Mouse (Mus musculus): ENCODE data around the gene Nosip. TPM values are rescaled to one million over a fixed set of nuclear protein-coding genes. Genes with fewer than 3 reads are reported as not detected.
A peak's percentile ranks its signal among the peaks of the same experiment; 100 is the strongest.

Nosip gene
- total RNA-seq, 1 experiment: 94.2 TPM

- Histone ChIP-seq H3K9me3 (ENCODE audit: control insufficient read depth, insufficient read depth, low read depth, low read length) (no peaks in the 10 kb centered on the region), H3K27ac (ENCODE audit: insufficient read depth, low read depth, low read length, poor library complexity, severe bottlenecking) (no peak overlapping the region), H3K4me1 (ENCODE audit: control insufficient read depth in 2 of 2, insufficient read depth in 2 of 2, low read length in 2 of 2, poor library complexity in 1 of 2) (peaks cover 5 to 25% of the 10 kb centered on the region in 2 experiments; a peak in 3 of 4 replicates), H3K4me3 (ENCODE audit: insufficient read depth in 1 of 2, low read depth in 1 of 2, low read length in 2 of 2, poor library complexity in 1 of 2, severe bottlenecking in 1 of 2) (no peak overlapping the region), H3K36me3 (ENCODE audit: control insufficient read depth, insufficient read depth, low read length, poor library complexity, severe bottlenecking) (peaks cover 24% of the 10 kb centered on the region), H3K9ac (ENCODE audit: insufficient read depth, low read depth, low read length, poor library complexity, severe bottlenecking) (no peak overlapping the region)
- no peak for DNase-seq (ENCODE audit: low read depth, low spot score)
- no peak for TF ChIP-seq HCFC1 (IDR thresholded peaks at IDR 0.05; ENCODE audit: borderline replicate concordance, insufficient read depth, low read length)
- no peak for TF ChIP-seq ZNF384 (IDR thresholded peaks at IDR 0.05; ENCODE audit: low read depth, low read length)
- TF ChIP-seq ZC3H11A (IDR thresholded peaks at IDR 0.05; ENCODE audit: borderline replicate concordance, low read depth, low read length): no peak
- no peak for TF ChIP-seq MAFK (IDR thresholded peaks at IDR 0.05; ENCODE audit: insufficient read depth, low read depth, low read length)
- no peak for TF ChIP-seq CHD2 (IDR thresholded peaks at IDR 0.05; ENCODE audit: low read depth, low read length)
- in situ Hi-C loops (cut with MboI; ENCODE audit: low sequenced_read_pairs in 2 of 2, unreplicated experiment in 2 of 2): no loop called here
These were observed 11.0 kb downstream of the Nosip start for GRCm38 (mm10) chr7:45073171-45073707.

GRCm38 (mm10) chr7:45073949-45074348, 11.7 kb downstream of the Nosip start:
- H3K9ac ChIP-seq (ENCODE audit: insufficient read depth, low read depth, low read length, poor library complexity, severe bottlenecking): no peak overlapping the region
- H3K9me3 ChIP-seq (ENCODE audit: control insufficient read depth, insufficient read depth, low read depth, low read length): no peaks in the 10 kb centered on the region
- no peak overlapping the region for H3K27ac ChIP-seq (ENCODE audit: insufficient read depth, low read depth, low read length, poor library complexity, severe bottlenecking)
- TF ChIP-seq ZC3H11A (IDR thresholded peaks at IDR 0.05; ENCODE audit: borderline replicate concordance, low read depth, low read length) (no peak), HCFC1 (IDR thresholded peaks at IDR 0.05; ENCODE audit: borderline replicate concordance, insufficient read depth, low read length) (no peak), CHD2 (IDR thresholded peaks at IDR 0.05; ENCODE audit: low read depth, low read length) (no peak), MAFK (IDR thresholded peaks at IDR 0.05; ENCODE audit: insufficient read depth, low read depth, low read length) (no peak), ZNF384 (IDR thresholded peaks at IDR 0.05; ENCODE audit: low read depth, low read length) (no peak)
- peaks cover 5 to 25% of the 10 kb centered on the region in 2 experiments; a peak in 3 of 4 replicates for H3K4me1 ChIP-seq (ENCODE audit: control insufficient read depth in 2 of 2, insufficient read depth in 2 of 2, low read length in 2 of 2, poor library complexity in 1 of 2)
- H3K4me3 ChIP-seq (ENCODE audit: insufficient read depth in 1 of 2, low read depth in 1 of 2, low read length in 2 of 2, poor library complexity in 1 of 2, severe bottlenecking in 1 of 2): peak overlapping the region in 1 of 2 experiments; percentile 3; a peak in 1 of 4 replicates
- DNase-seq (ENCODE audit: low read depth, low spot score): no peak
- peaks cover 24% of the 10 kb centered on the region for H3K36me3 ChIP-seq (ENCODE audit: control insufficient read depth, insufficient read depth, low read length, poor library complexity, severe bottlenecking)
- in situ Hi-C loops (cut with MboI; ENCODE audit: low sequenced_read_pairs in 2 of 2, unreplicated experiment in 2 of 2): no loop called here

- Histone ChIP-seq H3K4me3 (ENCODE audit: insufficient read depth in 1 of 2, low read depth in 1 of 2, low read length in 2 of 2, poor library complexity in 1 of 2, severe bottlenecking in 1 of 2) (no peak overlapping the region), H3K9ac (ENCODE audit: insufficient read depth, low read depth, low read length, poor library complexity, severe bottlenecking) (no peak overlapping the region), H3K27ac (ENCODE audit: insufficient read depth, low read depth, low read length, poor library complexity, severe bottlenecking) (no peak overlapping the region), H3K4me1 (ENCODE audit: control insufficient read depth in 2 of 2, insufficient read depth in 2 of 2, low read length in 2 of 2, poor library complexity in 1 of 2) (peaks cover 5 to 25% of the 10 kb centered on the region in 2 experiments; a peak in 3 of 4 replicates), H3K36me3 (ENCODE audit: control insufficient read depth, insufficient read depth, low read length, poor library complexity, severe bottlenecking) (peaks cover 24% of the 10 kb centered on the region), H3K9me3 (ENCODE audit: control insufficient read depth, insufficient read depth, low read depth, low read length) (no peaks in the 10 kb centered on the region)
- no peak for DNase-seq (ENCODE audit: low read depth, low spot score)
- TF ChIP-seq MAFK (IDR thresholded peaks at IDR 0.05; ENCODE audit: insufficient read depth, low read depth, low read length) (no peak), HCFC1 (IDR thresholded peaks at IDR 0.05; ENCODE audit: borderline replicate concordance, insufficient read depth, low read length) (no peak), ZC3H11A (IDR thresholded peaks at IDR 0.05; ENCODE audit: borderline replicate concordance, low read depth, low read length) (no peak), CHD2 (IDR thresholded peaks at IDR 0.05; ENCODE audit: low read depth, low read length) (no peak), ZNF384 (IDR thresholded peaks at IDR 0.05; ENCODE audit: low read depth, low read length) (no peak)
- in situ Hi-C loops (cut with MboI; ENCODE audit: low sequenced_read_pairs in 2 of 2, unreplicated experiment in 2 of 2): loop anchor here in 1 of 2 experiments (5.0 kb wide), 1 partner anchor 57 kb away; no protein-coding TSS in a partner anchor
These were observed 13.2 kb downstream of the Nosip start for GRCm38 (mm10) chr7:45075405-45075804.

- H3K4me1 ChIP-seq (ENCODE audit: control insufficient read depth in 2 of 2, insufficient read depth in 2 of 2, low read length in 2 of 2, poor library complexity in 1 of 2): peaks cover 5 to 27% of the 10 kb centered on the region in 2 experiments; a peak in 3 of 4 replicates
- H3K9ac ChIP-seq (ENCODE audit: insufficient read depth, low read depth, low read length, poor library complexity, severe bottlenecking): peak overlapping the region; percentile 16; the same call in 1 of the 2 replicates
- no peaks in the 10 kb centered on the region for H3K9me3 ChIP-seq (ENCODE audit: control insufficient read depth, insufficient read depth, low read depth, low read length)
- no peak for DNase-seq (ENCODE audit: low read depth, low spot score)
- in situ Hi-C loops (cut with MboI; ENCODE audit: low sequenced_read_pairs in 2 of 2, unreplicated experiment in 2 of 2): loop anchor here in 1 of 2 experiments (5.0 kb wide), 1 partner anchor 56 kb away; no protein-coding TSS in a partner anchor
- H3K27ac ChIP-seq (ENCODE audit: insufficient read depth, low read depth, low read length, poor library complexity, severe bottlenecking): no peak overlapping the region
- H3K36me3 ChIP-seq (ENCODE audit: control insufficient read depth, insufficient read depth, low read length, poor library complexity, severe bottlenecking): peaks cover 24% of the 10 kb centered on the region
- no peak for TF ChIP-seq ZC3H11A (IDR thresholded peaks at IDR 0.05; ENCODE audit: borderline replicate concordance, low read depth, low read length)
- no peak for TF ChIP-seq MAFK (IDR thresholded peaks at IDR 0.05; ENCODE audit: insufficient read depth, low read depth, low read length)
- no peak for TF ChIP-seq HCFC1 (IDR thresholded peaks at IDR 0.05; ENCODE audit: borderline replicate concordance, insufficient read depth, low read length)
- no peak for TF ChIP-seq CHD2 (IDR thresholded peaks at IDR 0.05; ENCODE audit: low read depth, low read length)
- TF ChIP-seq ZNF384 (IDR thresholded peaks at IDR 0.05; ENCODE audit: low read depth, low read length): no peak
- H3K4me3 ChIP-seq (ENCODE audit: insufficient read depth in 1 of 2, low read depth in 1 of 2, low read length in 2 of 2, poor library complexity in 1 of 2, severe bottlenecking in 1 of 2): peak overlapping the region in 1 of 2 experiments; percentile 41; a peak in 1 of 4 replicates
These were observed 14.3 kb downstream of the Nosip start for GRCm38 (mm10) chr7:45076501-45076900.

Measured in ES-E14 (cell line).